Mouse (Mus musculus) thymus, adult 2 months (tissue): Measurements from ENCODE around the gene Wdr74.

ENCODE experiments used
- CTCF ChIP-seq: fragments of 200-500 bp; IDR thresholded peaks from 2 replicates; pipeline ENCODE4 v1.5.1; 2012; ENCODE audit warnings: mild to moderate bottlenecking, control low read depth, low read length, moderate library complexity, borderline replicate concordance; ENCODE audit not compliant: control insufficient read depth, poor library complexity, insufficient read depth; ENCODE audit errors: extremely low read depth
- POLR2A ChIP-seq: fragments of 200-500 bp; IDR thresholded peaks from 2 replicates; pipeline ENCODE4 v1.6.1; 2012; ENCODE audit warnings: mild to moderate bottlenecking, low read length, control low read depth, moderate library complexity; ENCODE audit not compliant: control insufficient read depth, poor library complexity, insufficient read depth; ENCODE audit errors: extremely low read depth

DNA sequence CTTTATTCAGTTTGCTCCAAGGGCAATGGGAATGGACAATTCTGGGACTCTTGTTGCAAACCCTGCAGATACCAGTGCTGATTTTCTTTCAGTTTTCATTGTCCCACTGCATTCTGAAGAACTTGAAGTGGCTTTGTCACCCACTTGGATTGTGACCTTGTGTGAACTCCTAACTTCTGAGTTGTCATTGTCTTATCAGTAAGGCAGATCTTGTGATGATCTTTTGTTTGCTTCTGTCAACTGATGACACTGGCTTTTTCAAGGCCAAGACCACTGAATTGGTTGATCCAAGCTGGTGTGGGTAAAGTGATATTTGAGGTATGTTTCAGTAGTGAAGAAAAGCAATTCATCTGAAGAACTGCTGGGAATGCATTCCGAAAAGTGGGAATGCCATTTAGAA lies 9.8 kb downstream of the Wdr74 start:
- TF ChIP-seq CTCF: no peak
- no peak for TF ChIP-seq POLR2A
